Mouse (Mus musculus) heart, adult 2 months (tissue): ENCODE measurements at regions not wholly inside any gene's neighbourhood (a gene's known extent, or its start where the extent isn't known, plus 50 kb on each side); places are given as distances from the start of the nearest gene placed in this dataset.

Source experiments
- DNase-seq, 2 experiments: peaks; one replicate each; pipeline ENCODE4 v3.0.0; 2021
- H3K27ac ChIP-seq: fragments of 200-600 bp; 2 replicates; pipeline ENCODE4 v1.8.1; 2022
- H3K27me3 ChIP-seq: fragments of 200-500 bp; 2 replicates; pipeline ENCODE4 v1.6.1; 2012; ENCODE audit warnings: mild to moderate bottlenecking, low read length, inconsistent platforms, mixed read lengths; ENCODE audit not compliant: control insufficient read depth, insufficient read depth
- H3K36me3 ChIP-seq: fragments of 200-500 bp; 2 replicates; pipeline ENCODE4 v1.6.1; 2012; ENCODE audit warnings: low read length, inconsistent platforms; ENCODE audit not compliant: control insufficient read depth, insufficient read depth
- H3K4me1 ChIP-seq: fragments of 200-500 bp; 2 replicates; pipeline ENCODE4 v1.6.1; 2011; ENCODE audit warnings: low read length; ENCODE audit not compliant: control insufficient read depth, insufficient read depth
- H3K4me3 ChIP-seq: fragments of 200-600 bp; 2 replicates; pipeline ENCODE4 v1.8.1; 2022
- H3K79me2 ChIP-seq: fragments of 200-500 bp; replicated peaks from 2 replicates; pipeline ENCODE4 v1.6.1; 2012; ENCODE audit warnings: mild to moderate bottlenecking, inconsistent platforms, low read length, moderate library complexity, mixed read lengths; ENCODE audit not compliant: control insufficient read depth, insufficient read depth
- H3K9ac ChIP-seq: fragments of 200-500 bp; 2 replicates; pipeline ENCODE4 v1.6.1; 2012; ENCODE audit warnings: low read depth, mild to moderate bottlenecking, control low read depth, inconsistent platforms, low read length, mixed read lengths
- CTCF ChIP-seq: fragments of 200-600 bp; IDR thresholded peaks from 2 replicates; pipeline ENCODE4 v1.8.1; 2022; ENCODE audit warnings: antibody characterized with exemption, mild to moderate bottlenecking, moderate library complexity
- EP300 ChIP-seq: fragments of 200-500 bp; IDR thresholded peaks from 2 replicates; pipeline ENCODE4 v1.6.1; 2011; ENCODE audit warnings: low read depth, low read length, control low read depth; ENCODE audit not compliant: insufficient read depth
- POLR2A ChIP-seq: fragments of 200-500 bp; IDR thresholded peaks from 2 replicates; pipeline ENCODE4 v1.6.1; 2011; ENCODE audit warnings: mild to moderate bottlenecking, low read depth, low read length, control low read depth; ENCODE audit not compliant: insufficient read depth
- WGBS: fragments of 180-500 bp; shearing (Covaris S2); methylation state at CpG from one replicate; pipeline ENCODE4 v1.1.7; 2018; 5-methylcytosine and 5-hydroxymethylcytosine counted together
- intact Hi-C: fragments of 180-260 bp; cut with DNase I; formaldehyde crosslinking; loops from one replicate; pipeline ENCODE4 v1.15.1; 2025

DNA sequence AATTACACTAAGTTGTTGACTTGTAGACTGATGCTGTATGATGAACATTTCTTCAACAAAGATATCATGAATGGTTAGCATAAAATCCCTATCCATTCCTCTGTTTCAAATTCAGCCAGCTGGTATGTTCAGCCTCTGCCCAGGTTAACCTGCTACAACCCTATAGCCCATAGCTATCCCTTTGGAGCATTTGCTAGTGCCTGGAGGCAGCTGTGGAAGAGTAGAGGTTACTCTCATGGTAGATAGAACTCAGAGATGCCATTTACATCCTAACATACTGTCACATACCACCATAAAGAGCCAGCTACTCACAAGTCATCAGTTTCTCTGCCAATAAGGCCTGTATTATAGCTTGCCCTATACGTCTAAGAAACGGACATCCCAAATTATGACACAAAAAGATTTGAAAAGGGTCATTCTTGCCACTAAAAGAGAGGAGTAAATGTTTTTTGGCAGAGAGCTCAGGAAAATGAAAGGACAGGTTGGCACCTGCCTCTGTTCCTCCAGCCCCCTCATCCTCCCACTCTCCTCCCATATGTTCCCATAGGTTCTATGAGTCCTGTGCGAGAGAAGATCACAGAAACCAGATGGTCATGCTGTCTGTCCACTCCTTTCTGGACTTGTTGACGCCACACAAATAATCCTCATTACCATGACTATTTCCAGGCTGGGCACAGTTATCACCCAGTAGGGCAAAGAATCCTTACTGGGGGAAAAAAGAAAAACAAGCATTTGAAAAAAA lies 156.5 kb upstream of the Ngly1 start:
- no peaks in the 10 kb centered on the region for H3K79me2 ChIP-seq
- no peaks in the 10 kb centered on the region for H3K27me3 ChIP-seq
- DNase-seq: no peak
- H3K4me3 ChIP-seq: no peak overlapping the region
- no peaks in the 10 kb centered on the region for H3K36me3 ChIP-seq
- intact Hi-C loops: no loop called here
- H3K9ac ChIP-seq: no peak overlapping the region
- TF ChIP-seq POLR2A (no peak), CTCF (no peak), EP300 (no peak)
- H3K4me1 ChIP-seq: no peaks in the 10 kb centered on the region
- 88% methylated on average over 4 of the region's 4 CpGs for WGBS
- no peak overlapping the region for H3K27ac ChIP-seq

GRCm38 (mm10) chr14:16093133-16093505 lies 156.0 kb upstream of the Ngly1 start:
- intact Hi-C loops: no loop called here

DNA sequence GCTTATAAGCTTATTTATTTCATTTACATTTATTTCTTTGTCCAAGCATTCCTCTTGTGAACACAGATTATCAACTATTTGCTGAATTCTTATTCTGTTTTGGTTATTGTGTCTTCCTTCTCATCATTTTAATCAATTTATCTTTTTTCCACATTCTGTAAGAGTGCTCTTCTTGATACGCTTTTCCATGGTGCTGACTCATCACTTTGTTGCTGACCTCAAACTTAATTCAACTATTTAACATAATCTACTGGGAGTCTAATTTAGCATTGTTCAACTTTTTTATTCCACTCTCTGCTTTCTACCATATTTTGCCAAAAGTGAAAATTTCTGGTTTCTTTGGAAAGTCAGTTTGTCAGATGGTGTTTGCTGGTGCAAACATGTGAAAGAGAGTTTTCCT lies 139.7 kb upstream of the Ngly1 start:
- Histone ChIP-seq H3K79me2 (no peaks in the 10 kb centered on the region), H3K27me3 (no peaks in the 10 kb centered on the region), H3K36me3 (no peaks in the 10 kb centered on the region), H3K9ac (no peak overlapping the region), H3K4me3 (no peak overlapping the region), H3K4me1 (no peaks in the 10 kb centered on the region), H3K27ac (no peak overlapping the region)
- intact Hi-C loops: no loop called here
- DNase-seq: no peak
- WGBS: 90% methylated on average over 1 of the region's 1 CpGs
- no peak for TF ChIP-seq CTCF
- TF ChIP-seq POLR2A: no peak
- TF ChIP-seq EP300: no peak

More at GRCm38 (mm10) chr14:16093133-16093505, 156.0 kb upstream of the Ngly1 start:
- H3K79me2 ChIP-seq: no peaks in the 10 kb centered on the region
- no peak overlapping the region for H3K9ac ChIP-seq
- DNase-seq: no peak
- no peaks in the 10 kb centered on the region for H3K4me1 ChIP-seq
- 46% methylated on average over 2 of the region's 2 CpGs for WGBS
- H3K36me3 ChIP-seq: no peaks in the 10 kb centered on the region
- no peak overlapping the region for H3K4me3 ChIP-seq
- no peak for TF ChIP-seq POLR2A
- TF ChIP-seq CTCF: no peak
- TF ChIP-seq EP300: no peak
- no peaks in the 10 kb centered on the region for H3K27me3 ChIP-seq
- no peak overlapping the region for H3K27ac ChIP-seq

GRCm38 (mm10) chr14:16132672-16133071 lies 116.4 kb upstream of the Ngly1 start:
- Histone ChIP-seq H3K79me2 (no peaks in the 10 kb centered on the region), H3K27me3 (no peaks in the 10 kb centered on the region), H3K9ac (no peak overlapping the region), H3K4me1 (no peaks in the 10 kb centered on the region), H3K4me3 (no peak overlapping the region), H3K27ac (no peak overlapping the region), H3K36me3 (no peaks in the 10 kb centered on the region)
- TF ChIP-seq EP300 (no peak), POLR2A (no peak)
- intact Hi-C loops: no loop called here
- DNase-seq: no peak
- 91% methylated on average over 3 of the region's 3 CpGs for WGBS

- Histone ChIP-seq H3K4me3 (no peak overlapping the region), H3K27ac (no peak overlapping the region), H3K79me2 (no peaks in the 10 kb centered on the region), H3K9ac (no peak overlapping the region), H3K27me3 (no peaks in the 10 kb centered on the region), H3K4me1 (no peaks in the 10 kb centered on the region), H3K36me3 (no peaks in the 10 kb centered on the region)
- intact Hi-C loops: no loop called here
- no peak for DNase-seq
- WGBS: 54% methylated on average over 3 of the region's 3 CpGs
- TF ChIP-seq POLR2A (no peak), EP300 (no peak), CTCF (no peak)
These were observed 115.7 kb upstream of the Ngly1 start for GRCm38 (mm10) chr14:16133410-16133809.

- no peaks in the 10 kb centered on the region for H3K79me2 ChIP-seq
- 60% methylated on average over 3 of the region's 3 CpGs for WGBS
- H3K9ac ChIP-seq: no peak overlapping the region
- H3K4me1 ChIP-seq: no peaks in the 10 kb centered on the region
- intact Hi-C loops: no loop called here
- no peaks in the 10 kb centered on the region for H3K27me3 ChIP-seq
- no peaks in the 10 kb centered on the region for H3K36me3 ChIP-seq
- H3K27ac ChIP-seq: no peak overlapping the region
- no peak for DNase-seq
- no peak overlapping the region for H3K4me3 ChIP-seq
- TF ChIP-seq POLR2A (no peak), CTCF (no peak), EP300 (no peak)
These were observed 112.9 kb upstream of the Ngly1 start for GRCm38 (mm10) chr14:16136187-16136586.
